10 mouse cellular contexts compared by ENCODE assay signal in genomic region chr9:37636335-37636734, GRCm38 (mm10). TPM values are rescaled to one million over a fixed set of nuclear protein-coding genes. Genes with fewer than 3 reads are reported as not detected.
DNase-seq lines count a peak whose midpoint lies in the region; ATAC-seq lines count a peak whose summit lies in the region.
"Had no signal": no experiment of that assay in that cellular context is flagged by ENCODE, and none has a peak within 500 bp of the region (broad histone marks: within the 10 kb centered on the region; RNA-seq: fewer than 3 reads in every experiment).

No protein-coding gene starts in this region.

- H3K4me1 ChIP-seq in liver, embryonic 12.5 days: no peaks in the 10 kb centered on the region
- H3K4me1 ChIP-seq in forebrain, embryonic 15.5 days: no peaks in the 10 kb centered on the region
- no peaks in the 10 kb centered on the region for H3K4me1 ChIP-seq in midbrain, embryonic 14.5 days (ENCODE audit: control insufficient read depth, insufficient read depth, low read length)
- H3K4me1 ChIP-seq: liver, embryonic 15.5 days had no signal

- H3K9ac ChIP-seq in liver, embryonic 12.5 days: no peak overlapping the region
- H3K9ac ChIP-seq in forebrain, embryonic 15.5 days (replicated peaks): no peak overlapping the region
- no peak overlapping the region for H3K9ac ChIP-seq in midbrain, embryonic 14.5 days (replicated peaks; ENCODE audit: low read length)
- H3K9ac ChIP-seq: liver, embryonic 15.5 days had no signal

- no peak overlapping the region for H3K27ac ChIP-seq in liver, embryonic 12.5 days
- H3K27ac ChIP-seq in forebrain, embryonic 15.5 days (replicated peaks): no peak overlapping the region
- H3K27ac ChIP-seq in midbrain, embryonic 14.5 days (replicated peaks; ENCODE audit: low read depth, low read length): no peak overlapping the region
- H3K27ac ChIP-seq: liver, embryonic 15.5 days had no signal

- ATAC-seq in liver, embryonic 12.5 days: no peak
- ATAC-seq in forebrain, embryonic 15.5 days (replicated peaks): peak; percentile 63
- ATAC-seq in midbrain, embryonic 14.5 days (ENCODE audit: low FRiP score, low TSS enrichment): no peak

- H3K9me3 ChIP-seq in liver, embryonic 12.5 days (replicated peaks): no peaks in the 10 kb centered on the region
- H3K9me3 ChIP-seq in forebrain, embryonic 15.5 days: no peaks in the 10 kb centered on the region
- H3K9me3 ChIP-seq in midbrain, embryonic 14.5 days (ENCODE audit: control insufficient read depth, low read length): no peaks in the 10 kb centered on the region
- H3K9me3 ChIP-seq: liver, embryonic 15.5 days had no signal

- H3K4me2 ChIP-seq in liver, embryonic 12.5 days: no peak overlapping the region
- H3K4me2 ChIP-seq in forebrain, embryonic 15.5 days (replicated peaks): no peak overlapping the region
- no peak overlapping the region for H3K4me2 ChIP-seq in midbrain, embryonic 14.5 days (ENCODE audit: low read length)
- H3K4me2 ChIP-seq: liver, embryonic 15.5 days had no signal

- no peaks in the 10 kb centered on the region for H3K27me3 ChIP-seq in liver, embryonic 12.5 days (replicated peaks)
- H3K27me3 ChIP-seq in forebrain, embryonic 15.5 days: no peaks in the 10 kb centered on the region
- H3K27me3 ChIP-seq in midbrain, embryonic 14.5 days (ENCODE audit: control insufficient read depth, insufficient read depth, low read length): no peaks in the 10 kb centered on the region
- H3K27me3 ChIP-seq: liver, embryonic 15.5 days had no signal

- WGBS in liver, embryonic 12.5 days (ENCODE audit: insufficient replicate concordance): 15% methylated on average over 7 of the region's 7 CpGs
- WGBS in forebrain, embryonic 15.5 days: 12% methylated on average over 7 of the region's 7 CpGs
- 15% methylated on average over 7 of the region's 7 CpGs for WGBS in midbrain, embryonic 14.5 days

- H3K4me3 ChIP-seq in liver, embryonic 12.5 days: no peak overlapping the region
- no peak overlapping the region for H3K4me3 ChIP-seq in forebrain, embryonic 15.5 days
- H3K4me3 ChIP-seq in midbrain, embryonic 14.5 days (replicated peaks; ENCODE audit: low read depth, low read length): no peak overlapping the region
- H3K4me3 ChIP-seq: erythroblast, embryonic 14.5 days; liver, embryonic 15.5 days had no signal

- DNase-seq in liver (peak; percentile 38), MEL-GATA-1-ER (ENCODE audit: extremely low read depth, low read depth) (peak; percentile 38)
- peak; percentile 29 for DNase-seq in cerebellum, adult 11-12 months
- peak; percentile 31 to 63 for DNase-seq in layer of hippocampus, postnatal 25 days (ENCODE audit: extremely low spot score in 1 of 2, low spot score in 1 of 2)
- DNase-seq in midbrain, embryonic 14.5 days: peak; percentile 79
- peak; percentile 43 for DNase-seq in thymus, postnatal 25 days

- no peaks in the 10 kb centered on the region for H3K36me3 ChIP-seq in liver, embryonic 12.5 days
- H3K36me3 ChIP-seq in forebrain, embryonic 15.5 days: no peaks in the 10 kb centered on the region
- no peaks in the 10 kb centered on the region for H3K36me3 ChIP-seq in midbrain, embryonic 14.5 days (ENCODE audit: control insufficient read depth, insufficient read depth, low read length)
- H3K36me3 ChIP-seq: liver, embryonic 15.5 days had no signal

RNA-seq across cellular contexts. Expression of gene Tbrg1, which starts 20.8 kb away (rescaled TPM):
- 80.0 and 80.6 TPM in 2 replicates for polyA plus RNA-seq in liver, embryonic 12.5 days (2016; fragmentation: Nextera tagmentation; extraction: Ambion mirVana)
- 79.5 and 82.5 TPM in 2 replicates for polyA plus RNA-seq in forebrain, embryonic 15.5 days (2015; fragmentation: Nextera tagmentation; extraction: Ambion mirVana)
- 10 to 100 TPM; 47.4 to 49.8 TPM for total RNA-seq in layer of hippocampus, postnatal 25 days (2021)
- 89.5 and 91.6 TPM in 2 replicates for polyA plus RNA-seq in midbrain, embryonic 14.5 days (2014; fragmentation: Nextera tagmentation; extraction: Ambion mirVana)

RNA-seq across cellular contexts. Expression of gene Spa17, which starts 22.8 kb away (rescaled TPM):
- 2.8 and 4.0 TPM in 2 replicates for polyA plus RNA-seq in liver, embryonic 12.5 days (2016; fragmentation: Nextera tagmentation; extraction: Ambion mirVana)
- 7.7 and 7.9 TPM in 2 replicates for polyA plus RNA-seq in forebrain, embryonic 15.5 days (2015; fragmentation: Nextera tagmentation; extraction: Ambion mirVana)
- 1 to 10 TPM; 2.3 to 2.8 TPM for total RNA-seq in layer of hippocampus, postnatal 25 days (2021)
- 7.5 and 9.5 TPM in 2 replicates for polyA plus RNA-seq in midbrain, embryonic 14.5 days (2014; fragmentation: Nextera tagmentation; extraction: Ambion mirVana)

RNA-seq across cellular contexts. Expression of gene Panx3, which starts 32.7 kb away (rescaled TPM):
- not detected in 2 replicates for polyA plus RNA-seq in liver, embryonic 12.5 days (2016; fragmentation: Nextera tagmentation; extraction: Ambion mirVana)
- not detected in 2 replicates for polyA plus RNA-seq in forebrain, embryonic 15.5 days (2015; fragmentation: Nextera tagmentation; extraction: Ambion mirVana)
- total RNA-seq in layer of hippocampus, postnatal 25 days (2021): not detected
- polyA plus RNA-seq in midbrain, embryonic 14.5 days (2014; fragmentation: Nextera tagmentation; extraction: Ambion mirVana): not detected in 2 replicates
- polyA plus RNA-seq: erythroblast, embryonic 14.5 days; liver, embryonic 15.5 days had no signal

Comparison
In these comparisons a context has a peak if more than half of its experiments do, and no peak if none do; other contexts are left out.
1. DNase-seq: peak in every context shown above with its lines; median percentile 79 in midbrain, embryonic 14.5 days; 47 in layer of hippocampus, postnatal 25 days; 43 in thymus, postnatal 25 days; 38 in liver; 38 in MEL-GATA-1-ER; 29 in cerebellum, adult 11-12 months.